Mouse (Mus musculus) limb, embryonic 13.5 days (tissue): ENCODE measurements around the gene Supv3l1. TPM values are rescaled to one million over a fixed set of nuclear protein-coding genes. Genes with fewer than 3 reads are reported as not detected.
A peak's percentile ranks its signal among the peaks of the same experiment; 100 is the strongest.
"Not testable (repeated sequence)": the region's sequence is repeated elsewhere in the genome, so short reads cannot be mapped to it uniquely, and the experiment has no call there.

ENCODE experiments used
- ATAC-seq: fragments of 200-750 bp; cut with Nextera tagmentation; 2 replicates; pipeline ENCODE4 v1.8.0; 2017; ENCODE audit warnings: low read depth, moderate number of reproducible peaks, moderate TSS enrichment; ENCODE audit not compliant: low FRiP score
- H3K27ac ChIP-seq: fragments of 300-500 bp; sonication (generic); 2 replicates; pipeline ENCODE4 v1.5.1; 2015; ENCODE audit warnings: inconsistent platforms, mild to moderate bottlenecking, moderate library complexity
- H3K27me3 ChIP-seq: fragments of 300-500 bp; sonication (generic); 2 replicates; pipeline ENCODE4 v1.6.1; 2015; ENCODE audit warnings: mild to moderate bottlenecking, inconsistent platforms
- H3K36me3 ChIP-seq: fragments of 300-500 bp; sonication (generic); 2 replicates; pipeline ENCODE4 v1.6.1; 2015; ENCODE audit warnings: inconsistent platforms, mild to moderate bottlenecking, moderate library complexity
- H3K4me1 ChIP-seq: fragments of 300-500 bp; sonication (generic); 2 replicates; pipeline ENCODE4 v1.6.1; 2015; ENCODE audit warnings: inconsistent platforms
- H3K4me2 ChIP-seq: fragments of 300-500 bp; sonication (generic); replicated peaks from 2 replicates; pipeline ENCODE4 v1.6.1; 2015; ENCODE audit warnings: inconsistent platforms, mild to moderate bottlenecking, moderate library complexity
- H3K4me3 ChIP-seq: fragments of 300-500 bp; sonication (generic); 2 replicates; pipeline ENCODE4 v1.5.1; 2015; ENCODE audit warnings: moderate library complexity, mild to moderate bottlenecking, inconsistent platforms
- H3K9ac ChIP-seq: fragments of 300-500 bp; sonication (generic); 2 replicates; pipeline ENCODE4 v1.6.1; 2015; ENCODE audit warnings: mild to moderate bottlenecking, inconsistent platforms
- H3K9me3 ChIP-seq: fragments of 300-500 bp; sonication (generic); 2 replicates; pipeline ENCODE4 v1.6.1; 2016; ENCODE audit warnings: inconsistent platforms
- WGBS: fragments of 180-500 bp; shearing (Covaris S2); methylation state at CpG from one replicate; pipeline ENCODE4 v1.1.7; 2015; 5-methylcytosine and 5-hydroxymethylcytosine counted together
- polyA plus RNA-seq: library from polyadenylated mRNA; unstranded; fragments of >200 nt; fragmentation: Nextera tagmentation; extraction: Ambion mirVana; gene quantifications from 2 replicates; pipeline ENCODE4 v1.2.1, GENCODE M21; 2015

Gene Supv3l1
- 25.4 and 25.6 TPM in 2 replicates for polyA plus RNA-seq

DNA sequence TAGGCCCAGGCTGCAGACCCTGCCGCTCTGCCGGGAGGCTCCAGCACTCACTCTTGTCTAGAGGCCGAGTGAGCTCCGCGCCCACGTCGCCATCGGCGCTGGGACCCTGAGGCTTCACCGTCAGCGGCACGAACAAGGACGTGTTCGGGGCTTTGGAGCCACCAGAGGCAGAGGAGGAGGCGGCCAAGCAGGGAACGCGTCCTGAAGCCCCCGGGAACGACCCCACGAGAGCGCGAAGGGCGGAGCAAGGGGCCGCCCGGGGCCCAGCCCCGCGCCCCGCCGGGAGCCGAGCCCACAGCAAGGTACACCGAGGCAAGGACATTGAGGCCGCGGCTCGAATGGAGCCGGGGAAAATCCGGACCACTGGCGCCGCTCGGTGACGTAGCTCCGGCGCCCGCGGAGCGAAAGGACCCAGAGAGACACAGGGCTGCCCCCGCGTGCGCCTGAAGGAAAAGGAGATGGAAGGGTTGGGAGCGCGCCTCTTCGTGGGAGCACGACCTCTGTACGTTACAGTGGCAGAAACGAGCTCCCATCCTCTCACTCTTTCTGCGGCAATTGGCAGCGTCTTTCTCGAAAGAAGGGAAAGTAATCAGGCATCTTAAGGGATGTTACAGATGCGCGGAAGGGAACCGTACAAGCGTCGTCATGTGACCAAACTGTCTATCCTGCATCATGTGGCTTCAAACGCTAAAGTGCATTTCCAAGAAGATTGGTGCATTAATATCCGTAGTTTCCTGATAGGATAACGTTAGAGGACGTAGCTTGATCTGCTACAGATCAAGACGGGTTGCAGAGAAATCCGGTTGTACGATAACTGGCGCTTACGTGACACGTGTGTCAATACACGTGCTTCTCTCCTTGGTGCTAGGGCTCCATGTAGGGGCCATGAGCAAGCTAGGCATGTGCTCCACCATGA lies at the start of gene Supv3l1, which contains the start of gene 4930507D05Rik:
Supv3l1 (minus strand) TSS at position 375 of the 916 bp plus-strand sequence.
4930507D05Rik (plus strand) TSS at position 126 of the 916 bp plus-strand sequence.
- Histone ChIP-seq H3K4me2 (peak within 1 kb of the TSS; percentile 71), H3K9ac (peak within 1 kb of the TSS; percentile 97), H3K27ac (peak within 1 kb of the TSS; percentile 76), H3K4me3 (peak within 1 kb of the TSS; percentile 99), H3K36me3 (peaks cover 31% of the 10 kb centered on the region), H3K27me3 (no peaks in the 10 kb centered on the region), H3K4me1 (peaks cover 16% of the 10 kb centered on the region), H3K9me3 (no peaks in the 10 kb centered on the region)
- ATAC-seq = peak; percentile 91
- under 1% methylated on average over 72 of the region's 73 CpGs for WGBS

- H3K9me3 ChIP-seq, H3K27ac ChIP-seq, H3K36me3 ChIP-seq, H3K9ac ChIP-seq, H3K27me3 ChIP-seq, H3K4me3 ChIP-seq, H3K4me1 ChIP-seq, ATAC-seq, H3K4me2 ChIP-seq: not testable (repeated sequence)
- WGBS = 82% methylated on average over 3 of the region's 3 CpGs
Observed at GRCm38 (mm10) chr10:62491681-62492080, 42.1 kb upstream of the Supv3l1 start.

DNA sequence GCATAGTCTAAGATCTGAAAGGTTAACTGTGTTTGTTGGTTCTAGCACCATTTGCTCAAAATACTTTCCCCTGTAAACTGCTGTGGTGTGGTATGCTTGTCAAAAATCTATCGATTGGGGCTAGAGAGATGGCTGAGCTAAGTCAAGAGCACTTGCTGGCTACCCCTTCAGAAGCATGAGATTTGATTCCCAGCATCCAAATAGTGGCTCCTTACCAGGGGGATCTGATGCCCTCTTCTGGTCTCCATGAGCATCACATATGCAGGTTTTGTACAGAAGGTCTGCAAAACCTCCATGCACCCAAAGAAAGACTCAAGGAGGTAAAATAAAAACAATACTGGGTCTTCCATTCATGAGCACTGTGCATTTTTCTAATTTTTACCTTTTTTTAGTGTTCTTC lies 38.7 kb upstream of the Supv3l1 start:
- peaks cover 8% of the 10 kb centered on the region for H3K4me1 ChIP-seq
- no peaks in the 10 kb centered on the region for H3K36me3 ChIP-seq
- no peak overlapping the region for H3K9ac ChIP-seq
- no peak overlapping the region for H3K27ac ChIP-seq
- H3K27me3 ChIP-seq = no peaks in the 10 kb centered on the region
- no peak for ATAC-seq
- no peaks in the 10 kb centered on the region for H3K9me3 ChIP-seq
- H3K4me2 ChIP-seq = no peak overlapping the region
- 15% methylated on average over 1 of the region's 1 CpGs for WGBS
- H3K4me3 ChIP-seq = no peak overlapping the region

- Histone ChIP-seq H3K27me3 (no peaks in the 10 kb centered on the region), H3K4me2 (peak within 1 kb of the TSS; percentile 84), H3K9me3 (no peaks in the 10 kb centered on the region), H3K4me1 (peaks cover 9% of the 10 kb centered on the region), H3K27ac (peak within 1 kb of the TSS; percentile 44), H3K36me3 (no peaks in the 10 kb centered on the region), H3K9ac (peak within 1 kb of the TSS; percentile 91), H3K4me3 (peak within 1 kb of the TSS; percentile 96)
- WGBS = under 1% methylated on average over 48 of the region's 59 CpGs
- ATAC-seq = peak; percentile 89
Observed at GRCm38 (mm10) chr10:62486618-62487415, 37.3 kb upstream of the Supv3l1 start, which contains the start of gene Vps26a. Gene Vps26a (minus strand): TSS chr10:62486805.

DNA sequence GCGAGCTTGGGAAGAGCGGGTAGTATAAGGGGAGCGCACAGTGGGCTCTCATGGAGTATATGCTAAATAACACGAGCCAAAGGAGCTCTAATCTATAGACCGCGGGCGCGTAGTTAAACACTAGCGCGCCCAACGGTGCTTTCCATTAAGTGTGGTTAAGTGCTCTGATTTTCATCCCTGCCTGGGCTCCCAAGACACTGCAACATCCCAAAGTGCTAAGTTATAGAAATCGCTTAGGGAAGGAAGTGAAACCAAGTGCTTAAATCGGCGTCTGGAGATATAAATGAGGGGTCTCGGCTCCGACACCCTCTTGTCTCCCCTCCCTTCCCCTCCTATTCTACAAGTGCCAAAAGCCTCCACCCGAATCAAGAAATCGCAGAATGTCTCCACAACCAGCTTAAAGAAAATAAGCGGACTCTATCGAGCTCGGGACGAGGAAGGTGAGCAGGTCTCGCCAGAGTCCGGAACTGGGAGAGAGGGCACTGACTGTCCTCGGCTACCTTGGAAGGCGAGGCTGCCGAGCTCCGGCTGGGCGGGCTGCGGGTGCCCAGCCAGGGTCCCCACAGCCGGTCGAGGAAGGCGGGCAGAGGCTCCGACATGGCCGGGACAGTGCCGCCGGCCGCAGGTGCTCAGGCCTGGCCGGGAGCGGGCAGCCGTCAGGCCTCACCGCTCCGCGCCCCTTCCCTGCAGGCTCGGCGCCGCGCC lies 36.5 kb upstream of the Supv3l1 start:
- H3K9ac ChIP-seq = peak overlapping the region; percentile 91
- under 1% methylated on average over 47 of the region's 48 CpGs for WGBS
- peaks cover 15% of the 10 kb centered on the region for H3K4me1 ChIP-seq
- H3K27ac ChIP-seq = peak overlapping the region; percentile 33; the same call in 1 of the 2 replicates
- ATAC-seq = peak; percentile 80
- H3K9me3 ChIP-seq = no peaks in the 10 kb centered on the region
- H3K4me3 ChIP-seq = peak overlapping the region; percentile 96
- H3K27me3 ChIP-seq = no peaks in the 10 kb centered on the region
- H3K36me3 ChIP-seq = no peaks in the 10 kb centered on the region
- H3K4me2 ChIP-seq = peak overlapping the region; percentile 84

DNA sequence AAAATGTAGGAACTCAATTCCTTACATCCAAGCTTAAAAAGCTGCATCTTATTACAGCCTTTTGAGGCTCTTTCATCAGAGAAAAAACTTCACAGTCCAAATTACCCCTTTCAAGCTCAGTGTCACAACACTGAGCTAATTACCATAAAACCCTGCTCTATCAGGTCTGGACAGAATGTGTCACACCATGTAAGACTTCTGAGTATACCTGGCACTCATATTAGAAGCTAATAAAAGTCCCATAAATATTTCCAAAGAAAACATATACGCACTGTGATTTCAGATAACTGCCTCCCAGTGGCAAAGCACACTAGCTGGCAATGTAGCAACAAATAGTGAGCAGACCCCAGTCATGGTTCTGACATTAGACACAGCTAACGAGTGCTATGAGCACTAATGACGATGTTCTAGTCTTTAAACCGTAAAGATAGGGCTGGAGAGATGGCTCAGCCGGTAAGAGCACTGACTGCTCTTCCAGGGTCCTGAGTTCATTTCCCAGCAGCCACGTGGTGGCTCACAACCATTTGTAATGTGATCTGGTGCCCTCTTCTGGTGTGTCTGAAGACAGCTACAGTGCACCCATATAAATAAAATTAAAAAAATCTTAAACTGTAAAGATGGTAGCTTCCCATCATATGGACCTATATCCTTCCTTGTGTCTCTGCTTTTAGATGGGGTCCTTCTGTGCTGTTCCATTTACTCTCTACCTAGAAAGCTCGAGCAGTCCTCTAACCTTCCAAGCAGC lies 31.7 kb upstream of the Supv3l1 start:
- H3K4me1 ChIP-seq = peaks cover 10% of the 10 kb centered on the region
- H3K4me2 ChIP-seq = no peak overlapping the region
- no peaks in the 10 kb centered on the region for H3K9me3 ChIP-seq
- H3K4me3 ChIP-seq = no peak overlapping the region
- no peak overlapping the region for H3K27ac ChIP-seq
- no peaks in the 10 kb centered on the region for H3K27me3 ChIP-seq
- no peak overlapping the region for H3K9ac ChIP-seq
- ATAC-seq = no peak
- peaks cover 9% of the 10 kb centered on the region for H3K36me3 ChIP-seq
- WGBS = 40% methylated on average over 7 of the region's 7 CpGs

- no peak overlapping the region for H3K4me3 ChIP-seq
- no peaks in the 10 kb centered on the region for H3K9me3 ChIP-seq
- peaks cover 9% of the 10 kb centered on the region for H3K36me3 ChIP-seq
- no peak overlapping the region for H3K27ac ChIP-seq
- WGBS = 79% methylated on average over 2 of the region's 2 CpGs
- no peak overlapping the region for H3K9ac ChIP-seq
- H3K4me1 ChIP-seq = peaks cover 7% of the 10 kb centered on the region; the same call in 1 of the 2 replicates
- no peak overlapping the region for H3K4me2 ChIP-seq
- ATAC-seq = no peak
- no peaks in the 10 kb centered on the region for H3K27me3 ChIP-seq
Observed at GRCm38 (mm10) chr10:62476980-62477379, 27.4 kb upstream of the Supv3l1 start.

DNA sequence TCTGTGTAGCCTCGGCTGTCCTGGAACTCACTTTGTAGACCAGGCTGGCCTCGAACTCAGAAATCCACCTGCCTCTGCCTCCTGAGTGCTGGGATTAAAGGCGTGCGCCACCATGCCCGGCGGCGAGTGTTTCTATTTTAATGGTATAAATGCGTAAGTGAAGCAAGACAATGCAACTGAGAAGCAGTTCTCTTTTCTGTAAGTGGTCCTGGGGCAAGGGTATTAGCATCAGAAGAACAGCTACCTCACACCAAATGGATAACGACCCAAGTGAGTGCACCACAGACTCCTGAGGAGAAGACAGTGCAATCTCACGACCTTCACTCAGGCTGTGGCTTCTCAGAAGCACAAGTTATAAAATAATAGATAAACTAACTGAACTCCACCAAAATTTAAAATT lies 25.4 kb upstream of the Supv3l1 start:
- no peak overlapping the region for H3K4me3 ChIP-seq
- H3K9ac ChIP-seq = no peak overlapping the region
- H3K4me1 ChIP-seq = no peaks in the 10 kb centered on the region
- H3K9me3 ChIP-seq = no peaks in the 10 kb centered on the region
- 86% methylated on average over 10 of the region's 10 CpGs for WGBS
- no peaks in the 10 kb centered on the region for H3K27me3 ChIP-seq
- H3K4me2 ChIP-seq = no peak overlapping the region
- H3K27ac ChIP-seq = no peak overlapping the region
- H3K36me3 ChIP-seq = peaks cover 9% of the 10 kb centered on the region
- ATAC-seq = no peak

- no peaks in the 10 kb centered on the region for H3K9me3 ChIP-seq
- no peak overlapping the region for H3K4me3 ChIP-seq
- no peak for ATAC-seq
- H3K4me1 ChIP-seq = no peaks in the 10 kb centered on the region
- no peak overlapping the region for H3K4me2 ChIP-seq
- H3K9ac ChIP-seq = no peak overlapping the region
- peaks cover 14% of the 10 kb centered on the region for H3K36me3 ChIP-seq
- H3K27me3 ChIP-seq = no peaks in the 10 kb centered on the region
- no peak overlapping the region for H3K27ac ChIP-seq
- 52% methylated on average over 5 of the region's 5 CpGs for WGBS
Observed at GRCm38 (mm10) chr10:62471105-62471504, 21.6 kb upstream of the Supv3l1 start.

DNA sequence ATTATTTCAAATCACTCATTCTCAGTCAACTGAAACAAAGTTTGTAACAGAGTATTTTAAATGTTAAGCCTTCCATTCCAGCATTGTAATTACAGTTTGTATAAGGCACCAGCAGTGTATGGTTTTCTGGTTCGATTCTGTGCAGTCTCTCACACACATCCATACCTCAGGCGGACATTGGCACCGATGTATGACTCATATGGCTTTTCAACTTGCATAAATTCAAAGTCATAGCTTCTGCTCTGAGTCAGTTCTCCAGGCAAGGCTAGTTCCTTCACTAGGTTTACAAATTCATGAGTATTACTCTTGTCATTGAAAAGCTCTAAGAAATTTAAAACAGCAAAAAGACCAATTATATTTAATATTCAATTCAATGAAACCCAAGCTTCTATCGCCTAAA lies 20.2 kb upstream of the Supv3l1 start:
- no peak overlapping the region for H3K4me2 ChIP-seq
- WGBS = 92% methylated on average over 4 of the region's 4 CpGs
- H3K9me3 ChIP-seq = no peaks in the 10 kb centered on the region
- H3K4me3 ChIP-seq = no peak overlapping the region
- no peak for ATAC-seq
- H3K4me1 ChIP-seq = no peaks in the 10 kb centered on the region
- no peak overlapping the region for H3K27ac ChIP-seq
- peaks cover 22% of the 10 kb centered on the region for H3K36me3 ChIP-seq
- no peaks in the 10 kb centered on the region for H3K27me3 ChIP-seq
- no peak overlapping the region for H3K9ac ChIP-seq

DNA sequence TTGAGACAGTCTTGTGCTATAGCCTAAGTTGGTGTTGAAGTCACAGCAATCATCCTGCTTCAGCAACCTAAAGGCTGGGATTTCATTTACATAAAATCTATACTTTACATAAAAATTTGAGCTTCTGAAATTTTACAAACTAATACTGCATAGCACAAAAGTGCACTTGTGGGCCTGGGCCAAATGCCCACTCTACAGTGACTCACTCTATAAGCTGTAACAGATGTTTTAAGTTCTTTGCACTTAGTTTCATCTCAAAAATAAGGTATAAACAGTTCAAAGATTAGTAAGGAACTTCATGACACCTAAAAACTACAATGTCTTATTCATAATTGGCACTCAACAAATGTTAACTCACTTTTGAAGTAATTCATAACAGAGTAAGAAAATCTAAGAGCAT lies 11.8 kb upstream of the Supv3l1 start:
- ATAC-seq = no peak
- Histone ChIP-seq H3K36me3 (peaks cover 76% of the 10 kb centered on the region), H3K4me1 (no peaks in the 10 kb centered on the region)

More for the DNA sequence above, 11.8 kb upstream of the Supv3l1 start:
- Histone ChIP-seq H3K27me3 (no peaks in the 10 kb centered on the region), H3K4me2 (no peak overlapping the region), H3K27ac (no peak overlapping the region), H3K9ac (no peak overlapping the region), H3K9me3 (no peaks in the 10 kb centered on the region), H3K4me3 (no peak overlapping the region)
